Mouse (Mus musculus) cerebellum, adult 2 months (tissue): ENCODE measurements around the gene Gng13.

ENCODE experiments used
- CTCF ChIP-seq: fragments of 200-500 bp; IDR thresholded peaks from 2 replicates; pipeline ENCODE4 v1.5.1; 2011; ENCODE audit warnings: low read depth, mild to moderate bottlenecking, control low read depth, low read length, moderate library complexity, borderline replicate concordance; ENCODE audit not compliant: insufficient read depth
- POLR2A ChIP-seq: fragments of 200-500 bp; IDR thresholded peaks from 2 replicates; pipeline ENCODE4 v1.6.1; 2011; ENCODE audit warnings: low read length, control low read depth, borderline replicate concordance; ENCODE audit not compliant: insufficient read depth

DNA sequence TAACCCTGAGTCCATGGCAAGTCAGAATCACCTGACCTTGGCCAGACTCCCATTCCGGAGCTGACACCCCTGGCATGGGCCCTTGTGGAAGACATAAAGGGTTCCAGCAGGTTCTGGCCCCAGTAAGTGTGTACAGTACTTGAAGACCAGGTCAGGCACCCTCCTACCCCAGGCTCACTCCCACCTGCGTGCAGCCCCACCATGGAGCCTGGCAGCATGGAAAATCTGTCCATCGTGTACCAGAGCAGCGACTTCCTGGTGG lies 11.0 kb downstream of the Gng13 start:
- TF ChIP-seq CTCF: no peak
- TF ChIP-seq POLR2A: no peak
